Mouse (Mus musculus) gastrocnemius, adult 2 months (tissue): ENCODE measurements around the gene Pglyrp1. TPM values are rescaled to one million over a fixed set of nuclear protein-coding genes. Genes with fewer than 3 reads are reported as not detected.

ENCODE experiments used
- DNase-seq: peaks from one replicate; pipeline ENCODE4 v3.0.0; 2022
- H3K27ac ChIP-seq: fragments of 200-600 bp; 2 replicates; pipeline ENCODE4 v1.8.1; 2022; ENCODE audit warnings: mild to moderate bottlenecking
- H3K4me3 ChIP-seq: fragments of 200-600 bp; 2 replicates; pipeline ENCODE4 v1.8.1; 2022; ENCODE audit warnings: mild to moderate bottlenecking, moderate library complexity
- CTCF ChIP-seq: fragments of 200-600 bp; IDR thresholded peaks from 2 replicates; pipeline ENCODE4 v1.8.1; 2022; ENCODE audit warnings: antibody characterized with exemption, mild to moderate bottlenecking, moderate library complexity
- intact Hi-C: fragments of 180-260 bp; cut with DNase I; formaldehyde crosslinking; loops from one replicate; pipeline ENCODE4 v1.15.1; 2025
- total RNA-seq, 2 experiments: library from RNA; stranded (reverse); gene quantifications; 2 replicates each; pipeline ENCODE4 v1.2.3; 2021

Pglyrp1 gene
- total RNA-seq, 2 experiments from 2014 or later = not detected

GRCm38 (mm10) chr7:18893009-18893408 lies 21.9 kb downstream of the Pglyrp1 start:
- H3K27ac ChIP-seq = no peak overlapping the region
- no peak for DNase-seq
- no peak for TF ChIP-seq CTCF
- intact Hi-C loops = loop anchor here (5.0 kb wide), 1 partner anchor 99 kb away; the partner anchor contains the start of gene Mypop
- peak overlapping the region; percentile 15; the same call in 1 of the 2 replicates for H3K4me3 ChIP-seq

- DNase-seq = peak; percentile 78
- no peak for TF ChIP-seq CTCF
- peak overlapping the region; percentile 71 for H3K4me3 ChIP-seq
- 0 out of 2 replicates have a peak overlapping the region, but pooled peaks have one; percentile 28 for H3K27ac ChIP-seq
- intact Hi-C loops = loop anchor here (5.0 kb wide), 1 partner anchor 98 kb away; the partner anchor contains the start of gene Mypop
Measured at GRCm38 (mm10) chr7:18893651-18894430, 22.7 kb downstream of the Pglyrp1 start.

- Histone ChIP-seq H3K27ac (peak overlapping the region; percentile 5; the same call in 1 of the 2 replicates), H3K4me3 (peak overlapping the region; percentile 32)
- peak; percentile 79 for TF ChIP-seq CTCF
- intact Hi-C loops = loop anchor here (2.0 kb wide), 2 partner anchors 106 to 126 kb away; partner anchors contain the start of gene Foxa3
- DNase-seq = peak; percentile 65
Measured at GRCm38 (mm10) chr7:18896536-18896935, 25.4 kb downstream of the Pglyrp1 start.

GRCm38 (mm10) chr7:18900513-18900912 lies 29.4 kb downstream of the Pglyrp1 start:
- Histone ChIP-seq H3K27ac (no peak overlapping the region), H3K4me3 (no peak overlapping the region)
- no peak for TF ChIP-seq CTCF
- intact Hi-C loops = no loop called here
- no peak for DNase-seq

- Histone ChIP-seq H3K4me3 (no peak overlapping the region), H3K27ac (no peak overlapping the region)
- peak; percentile 11; the same call in 1 of the 2 replicates for TF ChIP-seq CTCF
- intact Hi-C loops = no loop called here
- DNase-seq = no peak
Measured at GRCm38 (mm10) chr7:18902486-18902885, 31.4 kb downstream of the Pglyrp1 start.

GRCm38 (mm10) chr7:18904971-18905370 lies 33.8 kb downstream of the Pglyrp1 start:
- intact Hi-C loops = no loop called here
- TF ChIP-seq CTCF = no peak
- no peak overlapping the region for H3K4me3 ChIP-seq

GRCm38 (mm10) chr7:18909797-18910196 lies 38.7 kb downstream of the Pglyrp1 start:
- intact Hi-C loops = no loop called here
- H3K27ac ChIP-seq = peak overlapping the region; percentile 81

More at GRCm38 (mm10) chr7:18904971-18905370, 33.8 kb downstream of the Pglyrp1 start:
- H3K27ac ChIP-seq = no peak overlapping the region
- DNase-seq = no peak

GRCm38 (mm10) chr7:18910241-18910831 lies 39.2 kb downstream of the Pglyrp1 start, which contains the start of gene Ccdc61:
Gene Ccdc61 (minus strand): TSS chr7:18910415.
- intact Hi-C loops = no loop called here
- peak; percentile 96 for DNase-seq
- peak within 1 kb of the TSS; percentile 97 for H3K4me3 ChIP-seq
- peak within 1 kb of the TSS; percentile 81 for H3K27ac ChIP-seq
- TF ChIP-seq CTCF = no peak

More at GRCm38 (mm10) chr7:18909797-18910196, 38.7 kb downstream of the Pglyrp1 start:
- TF ChIP-seq CTCF = no peak
- H3K4me3 ChIP-seq = peak overlapping the region; percentile 97
- no peak for DNase-seq

- H3K27ac ChIP-seq = no peak overlapping the region
- H3K4me3 ChIP-seq = no peak overlapping the region
- intact Hi-C loops = no loop called here
- no peak; the same call in 1 of the 2 replicates for TF ChIP-seq CTCF
- DNase-seq = no peak
Measured at GRCm38 (mm10) chr7:18916254-18916653, 45.1 kb downstream of the Pglyrp1 start.

GRCm38 (mm10) chr7:18917931-18918330 lies 46.8 kb downstream of the Pglyrp1 start:
- TF ChIP-seq CTCF = no peak
- intact Hi-C loops = no loop called here

GRCm38 (mm10) chr7:18921069-18921468 lies 49.9 kb downstream of the Pglyrp1 start:
- no peak for TF ChIP-seq CTCF
- DNase-seq = peak; percentile 64
- intact Hi-C loops = no loop called here
- Histone ChIP-seq H3K4me3 (peak overlapping the region; percentile 36), H3K27ac (peak overlapping the region; percentile 77)

More at GRCm38 (mm10) chr7:18917931-18918330, 46.8 kb downstream of the Pglyrp1 start:
- H3K4me3 ChIP-seq = no peak overlapping the region
- H3K27ac ChIP-seq = no peak overlapping the region
- DNase-seq = no peak

- no peak overlapping the region for H3K4me3 ChIP-seq
- DNase-seq = no peak
- no peak for TF ChIP-seq CTCF
- intact Hi-C loops = no loop called here
- no peak overlapping the region for H3K27ac ChIP-seq
Measured at GRCm38 (mm10) chr7:18922807-18923206, 51.7 kb downstream of the Pglyrp1 start.

- no peak for TF ChIP-seq CTCF
- intact Hi-C loops = no loop called here
- Histone ChIP-seq H3K4me3 (no peak overlapping the region), H3K27ac (no peak overlapping the region)
- DNase-seq = no peak
Measured at GRCm38 (mm10) chr7:18923267-18923666, 52.1 kb downstream of the Pglyrp1 start.
